Mouse (Mus musculus): Measurements from ENCODE around the gene Fam169a. TPM values are rescaled to one million over a fixed set of nuclear protein-coding genes. Genes with fewer than 3 reads are reported as not detected.
A peak's percentile ranks its signal among the peaks of the same experiment; 100 is the strongest.
"Not testable (repeated sequence)": the region's sequence is repeated elsewhere in the genome, so short reads cannot be mapped to it uniquely, and the experiment has no call there.

Gene Fam169a
- total RNA-seq, 1 experiment from 2014 or later = 1.7 TPM

GRCm38 (mm10) chr13:97073497-97073896 is 6.4 kb downstream of the Fam169a start:
- no peak for ATAC-seq (replicated peaks; ENCODE audit: low read depth, poor library complexity, severe bottlenecking)

- ATAC-seq (replicated peaks; ENCODE audit: low read depth, poor library complexity, severe bottlenecking) = no peak
Observed at GRCm38 (mm10) chr13:97077556-97077955, 10.5 kb downstream of the Fam169a start.

- no peak for ATAC-seq (replicated peaks; ENCODE audit: low read depth, poor library complexity, severe bottlenecking)
Observed at GRCm38 (mm10) chr13:97080201-97080600, 13.1 kb downstream of the Fam169a start.

- no peak for ATAC-seq (replicated peaks; ENCODE audit: low read depth, poor library complexity, severe bottlenecking)
Observed at GRCm38 (mm10) chr13:97080615-97081014, 13.5 kb downstream of the Fam169a start.

- ATAC-seq (replicated peaks; ENCODE audit: low read depth, poor library complexity, severe bottlenecking) = no peak
Observed at GRCm38 (mm10) chr13:97082432-97082831, 15.3 kb downstream of the Fam169a start.

- ATAC-seq (replicated peaks; ENCODE audit: low read depth, poor library complexity, severe bottlenecking) = no peak
Observed at GRCm38 (mm10) chr13:97086316-97086715, 19.2 kb downstream of the Fam169a start.

- ATAC-seq (replicated peaks; ENCODE audit: low read depth, poor library complexity, severe bottlenecking) = no peak
Observed at GRCm38 (mm10) chr13:97087421-97087820, 20.3 kb downstream of the Fam169a start.

GRCm38 (mm10) chr13:97088183-97088582 is 21.1 kb downstream of the Fam169a start:
- no peak for ATAC-seq (replicated peaks; ENCODE audit: low read depth, poor library complexity, severe bottlenecking)

GRCm38 (mm10) chr13:97095726-97096125 is 28.6 kb downstream of the Fam169a start:
- no peak for ATAC-seq (replicated peaks; ENCODE audit: low read depth, poor library complexity, severe bottlenecking)

GRCm38 (mm10) chr13:97099187-97099852 is 32.2 kb downstream of the Fam169a start, which contains the start of gene Gm6169:
Gm6169 (minus strand) TSS chr13:97099237.
- peak; percentile 83 for ATAC-seq (replicated peaks; ENCODE audit: low read depth, poor library complexity, severe bottlenecking)

GRCm38 (mm10) chr13:97104996-97105395 is 37.9 kb downstream of the Fam169a start:
- no peak for ATAC-seq (replicated peaks; ENCODE audit: low read depth, poor library complexity, severe bottlenecking)

- not testable (repeated sequence) for ATAC-seq (replicated peaks; ENCODE audit: low read depth, poor library complexity, severe bottlenecking)
Observed at GRCm38 (mm10) chr13:97107721-97108120, 40.6 kb downstream of the Fam169a start.

GRCm38 (mm10) chr13:97109046-97109445 is 42.0 kb downstream of the Fam169a start:
- ATAC-seq (replicated peaks; ENCODE audit: low read depth, poor library complexity, severe bottlenecking) = no peak

- no peak for ATAC-seq (replicated peaks; ENCODE audit: low read depth, poor library complexity, severe bottlenecking)
Observed at GRCm38 (mm10) chr13:97121341-97121740, 54.3 kb downstream of the Fam169a start.

GRCm38 (mm10) chr13:97129654-97130053 is 62.6 kb downstream of the Fam169a start:
- not testable (repeated sequence) for ATAC-seq (replicated peaks; ENCODE audit: low read depth, poor library complexity, severe bottlenecking)

- not testable (repeated sequence) for ATAC-seq (replicated peaks; ENCODE audit: low read depth, poor library complexity, severe bottlenecking)
Observed at GRCm38 (mm10) chr13:97130413-97130812, 63.3 kb downstream of the Fam169a start.

GRCm38 (mm10) chr13:97137466-97138400 is 70.6 kb downstream of the Fam169a start, which contains the start of the genes Gfm2 and Nsa2:
Gfm2 (plus strand) TSS chr13:97137937.
Nsa2 (minus strand) TSS chr13:97137937.
- peak; percentile 99 for ATAC-seq (replicated peaks; ENCODE audit: low read depth, poor library complexity, severe bottlenecking)

GRCm38 (mm10) chr13:97138404-97138931 is 71.4 kb downstream of the Fam169a start:
- not testable (repeated sequence) for ATAC-seq (replicated peaks; ENCODE audit: low read depth, poor library complexity, severe bottlenecking)

- no peak for ATAC-seq (replicated peaks; ENCODE audit: low read depth, poor library complexity, severe bottlenecking)
Observed at GRCm38 (mm10) chr13:97142321-97142720, 75.2 kb downstream of the Fam169a start.

GRCm38 (mm10) chr13:97145834-97146233 is 78.7 kb downstream of the Fam169a start:
- ATAC-seq (replicated peaks; ENCODE audit: low read depth, poor library complexity, severe bottlenecking) = peak; percentile 87
